Mouse (Mus musculus): ENCODE results near the gene Hcfc2. TPM values are rescaled to one million over a fixed set of nuclear protein-coding genes. Genes with fewer than 3 reads are reported as not detected.

Gene Hcfc2
- polyA plus RNA-seq, 1 experiment from 2014 or later = 24.5 TPM

- Histone ChIP-seq H3K4me3 (replicated peaks; ENCODE audit: low read depth, low read length) (no peak overlapping the region), H3K4me1 (replicated peaks; ENCODE audit: insufficient read depth, low read length) (0 out of 2 replicates have a peak, but pooled peaks cover 4% of the 10 kb centered on the region), H3K9me3 (replicated peaks; ENCODE audit: low read length) (no peaks in the 10 kb centered on the region), H3K27ac (no peak overlapping the region), H3K9ac (ENCODE audit: low read depth, low read length) (0 out of 2 replicates have a peak overlapping the region, but pooled peaks have one; percentile 9), H3K27me3 (ENCODE audit: insufficient read depth, low read length) (no peaks in the 10 kb centered on the region), H3K4me2 (ENCODE audit: low read length) (no peak overlapping the region), H3K36me3 (ENCODE audit: insufficient read depth, low read length) (peaks cover 18% of the 10 kb centered on the region; the same call in 1 of the 2 replicates)
- 79% methylated on average over 9 of the region's 9 CpGs for WGBS
- ATAC-seq (replicated peaks; ENCODE audit: low FRiP score, low read depth) (no peak), DNase-seq (ENCODE audit: low spot score) (no peak)
- no peak for TF ChIP-seq CTCF (IDR thresholded peaks at IDR 0.05; ENCODE audit: low read depth)
Measured at GRCm38 (mm10) chr10:82761037-82761811, 65.3 kb downstream of the Hcfc2 start.

- peak overlapping the region; percentile 97 for H3K9ac ChIP-seq (ENCODE audit: low read depth, low read length)
- ATAC-seq (replicated peaks; ENCODE audit: low FRiP score, low read depth) = peak; percentile 19; the same call in 1 of the 2 replicates
- H3K27me3 ChIP-seq (ENCODE audit: insufficient read depth, low read length) = no peaks in the 10 kb centered on the region
- H3K27ac ChIP-seq = peak overlapping the region; percentile 100
- DNase-seq (ENCODE audit: low spot score) = peak; percentile 52
- peaks cover 12% of the 10 kb centered on the region; the same call in 1 of the 2 replicates for H3K36me3 ChIP-seq (ENCODE audit: insufficient read depth, low read length)
- no peaks in the 10 kb centered on the region for H3K9me3 ChIP-seq (replicated peaks; ENCODE audit: low read length)
- H3K4me1 ChIP-seq (replicated peaks; ENCODE audit: insufficient read depth, low read length) = 0 out of 2 replicates have a peak, but pooled peaks cover 4% of the 10 kb centered on the region
- TF ChIP-seq CTCF (IDR thresholded peaks at IDR 0.05; ENCODE audit: low read depth) = no peak
- WGBS = under 1% methylated on average over 46 of the region's 48 CpGs
- peak overlapping the region; percentile 71 for H3K4me2 ChIP-seq (ENCODE audit: low read length)
- H3K4me3 ChIP-seq (replicated peaks; ENCODE audit: low read depth, low read length) = peak overlapping the region; percentile 85
Measured at GRCm38 (mm10) chr10:82762756-82763681, 67.1 kb downstream of the Hcfc2 start.

GRCm38 (mm10) chr10:82763840-82764631, 68.1 kb downstream of the Hcfc2 start, which contains the start of gene Nfyb:
Gene Nfyb, minus strand, starts transcription at chr10:82764144.
- 0 out of 2 replicates have a peak, but pooled peaks cover 4% of the 10 kb centered on the region for H3K4me1 ChIP-seq (replicated peaks; ENCODE audit: insufficient read depth, low read length)
- ATAC-seq (replicated peaks; ENCODE audit: low FRiP score, low read depth) (peak; percentile 96), DNase-seq (ENCODE audit: low spot score) (peak; percentile 99)
- H3K36me3 ChIP-seq (ENCODE audit: insufficient read depth, low read length) = peaks cover 4% of the 10 kb centered on the region; the same call in 1 of the 2 replicates
- H3K27ac ChIP-seq = peak within 1 kb of the TSS; percentile 100
- no peaks in the 10 kb centered on the region for H3K9me3 ChIP-seq (replicated peaks; ENCODE audit: low read length)
- H3K9ac ChIP-seq (ENCODE audit: low read depth, low read length) = peak within 1 kb of the TSS; percentile 97
- 3% methylated on average over 68 of the region's 68 CpGs for WGBS
- peak within 1 kb of the TSS; percentile 85 for H3K4me3 ChIP-seq (replicated peaks; ENCODE audit: low read depth, low read length)
- no peaks in the 10 kb centered on the region for H3K27me3 ChIP-seq (ENCODE audit: insufficient read depth, low read length)
- peak within 1 kb of the TSS; percentile 71 for H3K4me2 ChIP-seq (ENCODE audit: low read length)
- no peak for TF ChIP-seq CTCF (IDR thresholded peaks at IDR 0.05; ENCODE audit: low read depth)

GRCm38 (mm10) chr10:82768901-82769300, 72.9 kb downstream of the Hcfc2 start:
- ATAC-seq (replicated peaks; ENCODE audit: low FRiP score, low read depth) = peak; percentile 14
- WGBS = 25% methylated on average over 9 of the region's 9 CpGs

GRCm38 (mm10) chr10:82770713-82771112, 74.8 kb downstream of the Hcfc2 start:
- Histone ChIP-seq H3K4me3 (replicated peaks; ENCODE audit: low read depth, low read length) (no peak overlapping the region), H3K9ac (ENCODE audit: low read depth, low read length) (no peak overlapping the region), H3K4me2 (ENCODE audit: low read length) (no peak overlapping the region), H3K4me1 (replicated peaks; ENCODE audit: insufficient read depth, low read length) (no peaks in the 10 kb centered on the region), H3K27ac (no peak overlapping the region), H3K9me3 (replicated peaks; ENCODE audit: low read length) (no peaks in the 10 kb centered on the region), H3K27me3 (ENCODE audit: insufficient read depth, low read length) (no peaks in the 10 kb centered on the region), H3K36me3 (ENCODE audit: insufficient read depth, low read length) (no peaks in the 10 kb centered on the region)
- 94% methylated on average over 2 of the region's 2 CpGs for WGBS
- DNase-seq (ENCODE audit: low spot score) (no peak), ATAC-seq (replicated peaks; ENCODE audit: low FRiP score, low read depth) (no peak)
- TF ChIP-seq CTCF (IDR thresholded peaks at IDR 0.05; ENCODE audit: low read depth) = no peak

More at GRCm38 (mm10) chr10:82768901-82769300, 72.9 kb downstream of the Hcfc2 start:
- Histone ChIP-seq H3K27ac (no peak overlapping the region), H3K4me3 (replicated peaks; ENCODE audit: low read depth, low read length) (no peak overlapping the region), H3K36me3 (ENCODE audit: insufficient read depth, low read length) (no peaks in the 10 kb centered on the region), H3K9ac (ENCODE audit: low read depth, low read length) (no peak overlapping the region), H3K4me2 (ENCODE audit: low read length) (no peak overlapping the region), H3K9me3 (replicated peaks; ENCODE audit: low read length) (no peaks in the 10 kb centered on the region), H3K4me1 (replicated peaks; ENCODE audit: insufficient read depth, low read length) (no peaks in the 10 kb centered on the region), H3K27me3 (ENCODE audit: insufficient read depth, low read length) (no peaks in the 10 kb centered on the region)
- TF ChIP-seq CTCF (IDR thresholded peaks at IDR 0.05; ENCODE audit: low read depth) = no peak
- DNase-seq (ENCODE audit: low spot score) = peak; percentile 10

Data from kidney, postnatal 0 days (tissue).